Mouse (Mus musculus) E14TG2a.4 (cell line): ENCODE data around the gene AC134908.4.

Experiments used
- H3K27me3 ChIP-seq: 2 replicates; pipeline ENCODE4 v1.6.1; 2014; ENCODE audit warnings: low read length, control low read depth; ENCODE audit not compliant: insufficient read depth
- H3K36me3 ChIP-seq: 2 replicates; pipeline ENCODE4 v1.6.1; 2014; ENCODE audit warnings: low read length, control low read depth; ENCODE audit not compliant: insufficient read depth
- H3K4me1 ChIP-seq: replicated peaks from 2 replicates; pipeline ENCODE4 v1.6.1; 2014; ENCODE audit warnings: low read depth, low read length, control low read depth
- H3K4me3 ChIP-seq: replicated peaks from 2 replicates; pipeline ENCODE4 v1.5.1; 2014; ENCODE audit warnings: mild to moderate bottlenecking, low read length
- H3K9me3 ChIP-seq: 2 replicates; pipeline ENCODE4 v1.6.1; 2014; ENCODE audit warnings: low read length, control low read depth
- CTCF ChIP-seq: conservative IDR thresholded peaks from 2 replicates; pipeline ENCODE4 v1.5.1; 2014; ENCODE audit warnings: low read length
- NANOG ChIP-seq: IDR thresholded peaks from 2 replicates; pipeline ENCODE4 v1.6.1; 2014; ENCODE audit warnings: borderline replicate concordance, low read length, mixed read lengths
- POU5F1 ChIP-seq: IDR thresholded peaks from 2 replicates; pipeline ENCODE4 v1.6.1; 2014; ENCODE audit warnings: low read length, borderline replicate concordance

Gene AC134908.4

GRCm38 (mm10) chr17:25756378-25757242 is 38.8 kb downstream of the AC134908.4 start:
- TF ChIP-seq NANOG: no peak
- Histone ChIP-seq H3K36me3 (no peaks in the 10 kb centered on the region), H3K4me1 (peaks cover 93% of the 10 kb centered on the region), H3K4me3 (0 out of 2 replicates have a peak overlapping the region, but pooled peaks have one; percentile 39), H3K9me3 (no peaks in the 10 kb centered on the region), H3K27me3 (0 out of 2 replicates have a peak, but pooled peaks cover 4% of the 10 kb centered on the region)

- 0 out of 2 replicates have a peak, but pooled peaks cover 4% of the 10 kb centered on the region for H3K27me3 ChIP-seq
- no peak for TF ChIP-seq NANOG
- no peak for TF ChIP-seq CTCF
- no peak for TF ChIP-seq POU5F1
- peak overlapping the region; percentile 39; the same call in 1 of the 2 replicates for H3K4me3 ChIP-seq
- H3K9me3 ChIP-seq: no peaks in the 10 kb centered on the region
- no peaks in the 10 kb centered on the region for H3K36me3 ChIP-seq
- peaks cover 91% of the 10 kb centered on the region for H3K4me1 ChIP-seq
These were observed 39.7 kb downstream of the AC134908.4 start for GRCm38 (mm10) chr17:25755627-25756377.

- TF ChIP-seq NANOG (no peak), CTCF (no peak), POU5F1 (no peak)
- no peak overlapping the region; the same call in 1 of the 2 replicates for H3K4me3 ChIP-seq
- H3K27me3 ChIP-seq: 0 out of 2 replicates have a peak, but pooled peaks cover 4% of the 10 kb centered on the region
- peaks cover 85% of the 10 kb centered on the region for H3K4me1 ChIP-seq
- no peaks in the 10 kb centered on the region for H3K9me3 ChIP-seq
- H3K36me3 ChIP-seq: no peaks in the 10 kb centered on the region
These were observed 40.4 kb downstream of the AC134908.4 start for GRCm38 (mm10) chr17:25755086-25755485.

- peaks cover 81% of the 10 kb centered on the region for H3K4me1 ChIP-seq
- no peak for TF ChIP-seq POU5F1
- TF ChIP-seq CTCF: no peak
- TF ChIP-seq NANOG: no peak
- no peaks in the 10 kb centered on the region for H3K36me3 ChIP-seq
- H3K4me3 ChIP-seq: peak within 1 kb of the TSS; percentile 17; the same call in 1 of the 2 replicates
- 0 out of 2 replicates have a peak, but pooled peaks cover 4% of the 10 kb centered on the region for H3K27me3 ChIP-seq
- H3K9me3 ChIP-seq: no peaks in the 10 kb centered on the region
These were observed 41.2 kb downstream of the AC134908.4 start, which contains the start of gene Msln for GRCm38 (mm10) chr17:25754241-25754640. Gene Msln, minus strand, starts transcription at chr17:25754378.

GRCm38 (mm10) chr17:25751446-25751845 is 44.0 kb downstream of the AC134908.4 start:
- H3K27me3 ChIP-seq: 0 out of 2 replicates have a peak, but pooled peaks cover 4% of the 10 kb centered on the region
- TF ChIP-seq CTCF: no peak
- no peak for TF ChIP-seq NANOG
- no peak for TF ChIP-seq POU5F1
- no peaks in the 10 kb centered on the region for H3K9me3 ChIP-seq
- H3K4me1 ChIP-seq: peaks cover 53% of the 10 kb centered on the region
- H3K36me3 ChIP-seq: no peaks in the 10 kb centered on the region
- no peak overlapping the region for H3K4me3 ChIP-seq

GRCm38 (mm10) chr17:25749314-25749713 is 46.1 kb downstream of the AC134908.4 start:
- no peaks in the 10 kb centered on the region for H3K36me3 ChIP-seq
- H3K4me3 ChIP-seq: no peak overlapping the region
- H3K27me3 ChIP-seq: 0 out of 2 replicates have a peak, but pooled peaks cover 8% of the 10 kb centered on the region
- H3K4me1 ChIP-seq: peaks cover 39% of the 10 kb centered on the region
- no peaks in the 10 kb centered on the region for H3K9me3 ChIP-seq
- TF ChIP-seq CTCF (no peak), NANOG (no peak), POU5F1 (no peak)

GRCm38 (mm10) chr17:25748238-25748637 is 47.2 kb downstream of the AC134908.4 start:
- Histone ChIP-seq H3K36me3 (no peaks in the 10 kb centered on the region), H3K27me3 (peaks cover 14% of the 10 kb centered on the region; the same call in 1 of the 2 replicates), H3K4me3 (no peak overlapping the region), H3K9me3 (no peaks in the 10 kb centered on the region), H3K4me1 (peaks cover 29% of the 10 kb centered on the region)
- TF ChIP-seq CTCF (no peak), NANOG (no peak), POU5F1 (no peak)

- H3K4me1 ChIP-seq: peaks cover 24% of the 10 kb centered on the region
- H3K36me3 ChIP-seq: no peaks in the 10 kb centered on the region
- H3K27me3 ChIP-seq: peaks cover 16% of the 10 kb centered on the region; the same call in 1 of the 2 replicates
- TF ChIP-seq POU5F1 (no peak), CTCF (no peak), NANOG (no peak)
- no peaks in the 10 kb centered on the region for H3K9me3 ChIP-seq
- peak overlapping the region; percentile 29; the same call in 1 of the 2 replicates for H3K4me3 ChIP-seq
These were observed 51.1 kb downstream of the AC134908.4 start for GRCm38 (mm10) chr17:25744311-25744710.
